Mouse (Mus musculus): ENCODE data around the gene Cbl. TPM values are rescaled to one million over a fixed set of nuclear protein-coding genes. Genes with fewer than 3 reads are reported as not detected.

Gene Cbl
- polyA plus RNA-seq (2012; ENCODE audit: low replicate concordance), result 11.0 and 15.0 TPM in 2 replicates

GRCm38 (mm10) chr9:44233802-44234478 lies at the start of gene Cbl:
Gene Cbl (minus strand): TSS chr9:44234049.

GRCm38 (mm10) chr9:44268432-44268831 lies 34.6 kb upstream of the Cbl start, which contains the start of gene Nlrx1:
Gene Nlrx1 (minus strand): TSS chr9:44268599.

GRCm38 (mm10) chr9:44251314-44251713 lies 17.5 kb upstream of the Cbl start, which contains the start of gene Pdzd3:
Gene Pdzd3 (minus strand): TSS chr9:44251471.

GRCm38 (mm10) chr9:44240399-44240798 lies 6.5 kb upstream of the Cbl start, which contains the start of gene Ccdc153:
Gene Ccdc153 (plus strand): TSS chr9:44240676.

GRCm38 (mm10) chr9:44134101-44134850 lies 99.6 kb downstream of the Cbl start, which contains the start of gene Mcam:
Gene Mcam (plus strand): TSS chr9:44134469.

GRCm38 (mm10) chr9:44113105-44113789 lies 120.6 kb downstream of the Cbl start, which contains the start of the genes Gm49380 and Rnf26:
Gene Gm49380 (minus strand): TSS chr9:44113500.
Gene Rnf26 (minus strand): TSS chr9:44113517.

GRCm38 (mm10) chr9:44107110-44107509 lies 126.7 kb downstream of the Cbl start, which contains the start of gene C1qtnf5:
Gene C1qtnf5 (plus strand): TSS chr9:44107245.

GRCm38 (mm10) chr9:44101490-44101889 lies 132.4 kb downstream of the Cbl start, which contains the start of gene Mfrp:
Gene Mfrp (plus strand): TSS chr9:44101729.

Other genes starting within 250 kb of the Cbl start
- gene Thy1, start 190.7 kb downstream of the Cbl start, polyA plus RNA-seq (2012; ENCODE audit: low replicate concordance), result 6.4 and 39.0 TPM in 2 replicates
- gene Usp2, start 167.0 kb downstream of the Cbl start, polyA plus RNA-seq (2012; ENCODE audit: low replicate concordance), result 1.1 and 4.2 TPM in 2 replicates
- gene Mfrp, start 132.3 kb downstream of the Cbl start, polyA plus RNA-seq (2012; ENCODE audit: low replicate concordance), result not detected in 2 replicates
- 2.1 and 3.0 TPM in 2 replicates for gene C1qtnf5, start 126.8 kb downstream of the Cbl start, polyA plus RNA-seq (2012; ENCODE audit: low replicate concordance)
- not detected in 2 replicates for gene Gm49380, start 120.5 kb downstream of the Cbl start, polyA plus RNA-seq (2012; ENCODE audit: low replicate concordance)
- 33.2 and 75.2 TPM in 2 replicates for gene Rnf26, start 120.5 kb downstream of the Cbl start, polyA plus RNA-seq (2012; ENCODE audit: low replicate concordance)
- 0.79 and 1.2 TPM in 2 replicates for gene Mcam, start 99.6 kb downstream of the Cbl start, polyA plus RNA-seq (2012; ENCODE audit: low replicate concordance)
- not detected in 2 replicates for gene Ccdc153, start 6.6 kb upstream of the Cbl start, polyA plus RNA-seq (2012; ENCODE audit: low replicate concordance)
- gene Pdzd3, start 17.4 kb upstream of the Cbl start, polyA plus RNA-seq (2012; ENCODE audit: low replicate concordance), result 0.33 and 0.35 TPM in 2 replicates
- gene Nlrx1, start 34.5 kb upstream of the Cbl start, polyA plus RNA-seq (2012; ENCODE audit: low replicate concordance), result 3.5 and 3.6 TPM in 2 replicates
- gene Abcg4, start 54.6 kb upstream of the Cbl start, polyA plus RNA-seq (2012; ENCODE audit: low replicate concordance), result 73.8 and 199 TPM in 2 replicates
- 7.4 and 9.9 TPM in 2 replicates for gene Hinfp, start 71.6 kb upstream of the Cbl start, polyA plus RNA-seq (2012; ENCODE audit: low replicate concordance)
- gene C2cd2l, start 86.2 kb upstream of the Cbl start, polyA plus RNA-seq (2012; ENCODE audit: low replicate concordance), result 216 and 324 TPM in 2 replicates
- 8.4 and 13.8 TPM in 2 replicates for gene Dpagt1, start 92.0 kb upstream of the Cbl start, polyA plus RNA-seq (2012; ENCODE audit: low replicate concordance)
- gene H2afx, start 100.6 kb upstream of the Cbl start, polyA plus RNA-seq (2012; ENCODE audit: low replicate concordance), result 825 and 1,471 TPM in 2 replicates
- 173 and 677 TPM in 2 replicates for gene Hmbs, start 110.2 kb upstream of the Cbl start, polyA plus RNA-seq (2012; ENCODE audit: low replicate concordance)
- 7.8 and 11.3 TPM in 2 replicates for gene Vps11, start 127.6 kb upstream of the Cbl start, polyA plus RNA-seq (2012; ENCODE audit: low replicate concordance)
- 25.8 and 40.4 TPM in 2 replicates for gene Hyou1, start 145.4 kb upstream of the Cbl start, polyA plus RNA-seq (2012; ENCODE audit: low replicate concordance)
- gene Slc37a4, start 162.8 kb upstream of the Cbl start, polyA plus RNA-seq (2012; ENCODE audit: low replicate concordance), result 10.4 and 13.2 TPM in 2 replicates
- gene Rps25, start 173.1 kb upstream of the Cbl start, polyA plus RNA-seq (2012; ENCODE audit: low replicate concordance), result 48.9 and 50.6 TPM in 2 replicates
- 5.6 and 13.4 TPM in 2 replicates for gene Trappc4, start 173.6 kb upstream of the Cbl start, polyA plus RNA-seq (2012; ENCODE audit: low replicate concordance)
- gene Ccdc84, start 184.5 kb upstream of the Cbl start, polyA plus RNA-seq (2012; ENCODE audit: low replicate concordance), result 10.2 and 37.1 TPM in 2 replicates
- gene Foxr1, start 207.1 kb upstream of the Cbl start, polyA plus RNA-seq (2012; ENCODE audit: low replicate concordance), result 1.5 TPM in 1 of 2 replicates, not detected in the other
- not detected in 2 replicates for gene Upk2, start 220.9 kb upstream of the Cbl start, polyA plus RNA-seq (2012; ENCODE audit: low replicate concordance)
- gene Bcl9l, start 248.8 kb upstream of the Cbl start, polyA plus RNA-seq (2012; ENCODE audit: low replicate concordance), result 36.8 and 56.9 TPM in 2 replicates

All from leukemia stem cell, adult 10-12 weeks (primary cell).